Mouse (Mus musculus) liver, adult (tissue): Measurements from ENCODE around the gene Krtap9-5.

Source experiments
- GATA4 ChIP-seq: IDR thresholded peaks from 2 replicates; pipeline ENCODE4 v1.6.1; 2014; ENCODE audit warnings: mild to moderate bottlenecking, low read length; ENCODE audit not compliant: insufficient replicate concordance

Krtap9-5 gene

GRCm38 (mm10) chr11:99948175-99948574 is at the start of gene Krtap9-5:
TSS of gene Krtap9-5 (plus strand) at chr11:99948475.
- TF ChIP-seq GATA4, result no peak

- no peak for TF ChIP-seq GATA4
These were observed 40.7 kb upstream of the Krtap9-5 start, which contains the start of gene Krtap31-1 for GRCm38 (mm10) chr11:99907620-99908019. TSS of gene Krtap31-1 (plus strand) at chr11:99907920.

GRCm38 (mm10) chr11:99914451-99914850 is 33.8 kb upstream of the Krtap9-5 start, which contains the start of gene Gm11565:
TSS of gene Gm11565 (plus strand) at chr11:99914751.
- TF ChIP-seq GATA4, result no peak

GRCm38 (mm10) chr11:99935991-99936390 is 12.3 kb upstream of the Krtap9-5 start, which contains the start of gene Krtap31-2:
TSS of gene Krtap31-2 (plus strand) at chr11:99936291.
- TF ChIP-seq GATA4, result no peak

GRCm38 (mm10) chr11:99937751-99938264 is 10.5 kb upstream of the Krtap9-5 start:
- TF ChIP-seq GATA4, result no peak

- no peak for TF ChIP-seq GATA4
These were observed 15.9 kb downstream of the Krtap9-5 start for GRCm38 (mm10) chr11:99964213-99964612.

- no peak for TF ChIP-seq GATA4
These were observed 17.7 kb downstream of the Krtap9-5 start for GRCm38 (mm10) chr11:99965961-99966360.

- TF ChIP-seq GATA4, result no peak
These were observed 30.7 kb downstream of the Krtap9-5 start, which contains the start of gene Krtap29-1 for GRCm38 (mm10) chr11:99978953-99979352. TSS of gene Krtap29-1 (minus strand) at chr11:99979053.

GRCm38 (mm10) chr11:99982731-99983130 is 34.5 kb downstream of the Krtap9-5 start:
- TF ChIP-seq GATA4, result no peak

GRCm38 (mm10) chr11:99983442-99983841 is 35.2 kb downstream of the Krtap9-5 start:
- no peak for TF ChIP-seq GATA4

GRCm38 (mm10) chr11:99985291-99986092 is 37.2 kb downstream of the Krtap9-5 start:
- no peak for TF ChIP-seq GATA4

- no peak for TF ChIP-seq GATA4
These were observed 37.9 kb downstream of the Krtap9-5 start, which contains the start of gene Krtap16-1 for GRCm38 (mm10) chr11:99986180-99986647. TSS of gene Krtap16-1 (minus strand) at chr11:99986597.

- TF ChIP-seq GATA4, result no peak
These were observed 40.3 kb downstream of the Krtap9-5 start for GRCm38 (mm10) chr11:99988530-99988929.

GRCm38 (mm10) chr11:99989881-99990405 is 41.7 kb downstream of the Krtap9-5 start:
- no peak for TF ChIP-seq GATA4

GRCm38 (mm10) chr11:99990571-99990970 is 42.3 kb downstream of the Krtap9-5 start:
- TF ChIP-seq GATA4, result no peak
